Mouse (Mus musculus) Patski (cell line): Measurements from ENCODE around the gene Ctnnbip1. TPM values are rescaled to one million over a fixed set of nuclear protein-coding genes. Genes with fewer than 3 reads are reported as not detected.
A peak's percentile ranks its signal among the peaks of the same experiment; 100 is the strongest.

Experiments used
- ATAC-seq: fragments of 100-300 bp; one replicate; pipeline ENCODE4 v1.8.0; 2021
- CTCF ChIA-PET: fragments of 350-600 bp; sonication (Branson Sonifier 250); formaldehyde crosslinking; loops from one replicate; lab custom pipeline; 2022; ENCODE audit warnings: inconsistent platforms; lab: Charles Lee
- POLR2A ChIA-PET: fragments of 350-600 bp; sonication (Branson Sonifier 250); formaldehyde crosslinking; loops from one replicate; lab custom pipeline; 2022; ENCODE audit warnings: antibody characterized with exemption, inconsistent platforms; lab: Charles Lee
- DNase-seq: peaks from one replicate; pipeline ENCODE4 v3.0.0-alpha.2; 2011; ENCODE audit warnings: low read depth, low spot score
- H3K27me3 ChIP-seq: fragments of 371-371 bp; one replicate; pipeline ENCODE4 v1.5.1; 2021
- CTCF ChIP-seq: fragments of 100-300 bp; IDR thresholded peaks from one replicate; pipeline ENCODE4 v1.5.1; 2021
- in situ Hi-C: fragments of 300-500 bp; cut with MboI; formaldehyde crosslinking; loops from 3 replicates; pipeline ENCODE4 v1.11.1; 2018; ENCODE audit warnings: low pct_unique_long_range_greater_than_20kb, mixed read lengths
- polyA plus RNA-seq: library from polyadenylated mRNA; unstranded; gene quantifications from one replicate; pipeline ENCODE4 v1.2.3, GENCODE M21; 2021

Gene Ctnnbip1
- polyA plus RNA-seq, 1 experiment from 2014 or later = 17.3 TPM

GRCm38 (mm10) chr4:149578831-149579230 lies 60.8 kb downstream of the Ctnnbip1 start:
- ATAC-seq = no peak
- POLR2A ChIA-PET = no interaction called here
- no peak for TF ChIP-seq CTCF
- CTCF ChIA-PET = interaction anchor here (0.5 kb wide), 1 partner anchor 186 kb away, joined by 3 read pairs; no protein-coding TSS in a partner anchor
- H3K27me3 ChIP-seq = no peaks in the 10 kb centered on the region
- no peak for DNase-seq
- in situ Hi-C loops = no loop called here

- POLR2A ChIA-PET = no interaction called here
- no peaks in the 10 kb centered on the region for H3K27me3 ChIP-seq
- no peak for TF ChIP-seq CTCF
- no peak for DNase-seq
- ATAC-seq = no peak
- in situ Hi-C loops = no loop called here
- CTCF ChIA-PET = no interaction called here
Measured at GRCm38 (mm10) chr4:149585236-149585635, 67.2 kb downstream of the Ctnnbip1 start.

- TF ChIP-seq CTCF = no peak
- DNase-seq (no peak), ATAC-seq (peak; percentile 21)
- ChIA-PET POLR2A (no interaction called here), CTCF (no interaction called here)
- in situ Hi-C loops = no loop called here
- no peaks in the 10 kb centered on the region for H3K27me3 ChIP-seq
Measured at GRCm38 (mm10) chr4:149586044-149586782, 68.2 kb downstream of the Ctnnbip1 start, which contains the start of gene Clstn1. Clstn1 (plus strand) TSS chr4:149586468.

- ChIA-PET POLR2A (no interaction called here), CTCF (no interaction called here)
- TF ChIP-seq CTCF = no peak
- H3K27me3 ChIP-seq = no peaks in the 10 kb centered on the region
- ATAC-seq = no peak
- DNase-seq = no peak
- in situ Hi-C loops = no loop called here
Measured at GRCm38 (mm10) chr4:149586783-149587595, 69.0 kb downstream of the Ctnnbip1 start.

- DNase-seq (no peak), ATAC-seq (no peak)
- H3K27me3 ChIP-seq = no peaks in the 10 kb centered on the region
- ChIA-PET POLR2A (no interaction called here), CTCF (interaction anchor here (1.0 kb wide), 1 partner anchor 32 kb away, joined by 3 read pairs; no protein-coding TSS in a partner anchor)
- in situ Hi-C loops = no loop called here
- TF ChIP-seq CTCF = no peak
Measured at GRCm38 (mm10) chr4:149587596-149588168, 69.6 kb downstream of the Ctnnbip1 start.

- ChIA-PET CTCF (interaction anchor here (0.7 to 2.0 kb wide), 5 partner anchors 19 to 41 kb away, joined by 3 to 7 read pairs (median 3); no protein-coding TSS in a partner anchor), POLR2A (no interaction called here)
- TF ChIP-seq CTCF = no peak
- H3K27me3 ChIP-seq = no peaks in the 10 kb centered on the region
- in situ Hi-C loops = no loop called here
- ATAC-seq (no peak), DNase-seq (no peak)
Measured at GRCm38 (mm10) chr4:149590200-149590599, 72.2 kb downstream of the Ctnnbip1 start.

- CTCF ChIA-PET = interaction anchor here (0.7 to 2.0 kb wide), 6 partner anchors 10 to 46 kb away, joined by 3 to 8 read pairs (median 4); no protein-coding TSS in a partner anchor
- DNase-seq (no peak), ATAC-seq (no peak)
- no peak for TF ChIP-seq CTCF
- in situ Hi-C loops = no loop called here
- POLR2A ChIA-PET = no interaction called here
- no peaks in the 10 kb centered on the region for H3K27me3 ChIP-seq
Measured at GRCm38 (mm10) chr4:149591486-149591885, 73.5 kb downstream of the Ctnnbip1 start.

- in situ Hi-C loops = no loop called here
- no peak for TF ChIP-seq CTCF
- POLR2A ChIA-PET = no interaction called here
- no peak for ATAC-seq
- no peak for DNase-seq
- CTCF ChIA-PET = no interaction called here
- no peaks in the 10 kb centered on the region for H3K27me3 ChIP-seq
Measured at GRCm38 (mm10) chr4:149594913-149595581, 77.0 kb downstream of the Ctnnbip1 start.

- no peaks in the 10 kb centered on the region for H3K27me3 ChIP-seq
- CTCF ChIA-PET = no interaction called here
- POLR2A ChIA-PET = no interaction called here
- in situ Hi-C loops = no loop called here
- ATAC-seq (no peak), DNase-seq (no peak)
- TF ChIP-seq CTCF = no peak
Measured at GRCm38 (mm10) chr4:149597641-149598208, 79.7 kb downstream of the Ctnnbip1 start.

GRCm38 (mm10) chr4:149599549-149599948 lies 81.5 kb downstream of the Ctnnbip1 start:
- no peaks in the 10 kb centered on the region for H3K27me3 ChIP-seq
- ChIA-PET CTCF (no interaction called here), POLR2A (interaction anchor here (0.6 kb wide), 1 partner anchor 490 kb away, joined by 3 read pairs; no protein-coding TSS in a partner anchor)
- in situ Hi-C loops = no loop called here
- no peak for TF ChIP-seq CTCF
- ATAC-seq = no peak
- no peak for DNase-seq
